Mouse (Mus musculus) mesoderm, embryonic 11.5 days (tissue): ENCODE data around the gene H2-T24.
"Not testable (repeated sequence)": the region's sequence is repeated elsewhere in the genome, so short reads cannot be mapped to it uniquely, and the experiment has no call there.

ENCODE experiments used
- DNase-seq: peaks from one replicate; pipeline ENCODE4 v3.0.0-alpha.2; 2012; ENCODE audit warnings: low read depth, low spot score

H2-T24 gene

DNA sequence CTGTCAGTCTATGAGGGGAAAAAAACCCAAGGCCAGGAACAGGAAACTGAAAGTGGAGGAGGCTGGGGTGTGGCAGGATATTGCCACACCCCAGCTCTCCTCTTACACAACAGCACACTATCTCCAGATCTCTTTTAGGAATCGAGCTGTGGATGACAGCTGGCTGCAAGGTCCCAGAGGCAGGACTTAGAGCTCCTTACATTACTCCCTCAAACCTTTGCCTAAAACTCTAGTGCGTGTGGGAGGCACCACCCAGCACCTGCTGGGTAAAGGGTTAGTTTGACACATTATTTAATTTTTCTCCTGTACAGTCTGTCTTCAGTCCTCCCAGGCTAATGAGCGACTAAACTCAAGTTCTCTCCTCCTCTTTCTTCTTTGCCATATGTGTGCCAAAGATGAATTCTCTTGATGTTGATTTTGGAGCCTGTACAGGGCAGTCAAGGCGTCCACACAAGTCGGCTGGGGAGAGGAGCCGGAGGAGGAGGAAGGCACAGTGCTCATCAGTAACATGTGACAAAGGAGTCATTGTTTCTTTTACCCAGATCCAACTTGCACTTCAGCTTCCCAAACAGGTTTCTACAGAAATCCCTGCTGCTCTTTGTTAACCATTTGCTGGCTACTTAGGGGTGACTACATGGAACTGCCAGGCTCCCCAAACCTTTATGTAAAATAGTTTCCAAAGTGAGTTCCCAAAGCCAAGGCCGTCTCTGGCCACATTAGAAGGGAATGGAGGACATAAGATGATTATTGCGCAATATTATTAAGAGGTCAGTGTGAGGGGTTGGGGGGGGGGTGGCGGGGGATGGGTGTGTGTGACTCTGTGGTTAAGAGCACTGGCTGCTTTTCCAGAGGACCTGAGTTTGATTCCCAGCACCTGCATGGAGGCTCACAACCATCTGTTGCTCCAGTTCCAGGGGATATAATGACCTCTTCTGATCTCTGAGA is 3.6 kb upstream of the H2-T24 start:
- no peak for DNase-seq

DNA sequence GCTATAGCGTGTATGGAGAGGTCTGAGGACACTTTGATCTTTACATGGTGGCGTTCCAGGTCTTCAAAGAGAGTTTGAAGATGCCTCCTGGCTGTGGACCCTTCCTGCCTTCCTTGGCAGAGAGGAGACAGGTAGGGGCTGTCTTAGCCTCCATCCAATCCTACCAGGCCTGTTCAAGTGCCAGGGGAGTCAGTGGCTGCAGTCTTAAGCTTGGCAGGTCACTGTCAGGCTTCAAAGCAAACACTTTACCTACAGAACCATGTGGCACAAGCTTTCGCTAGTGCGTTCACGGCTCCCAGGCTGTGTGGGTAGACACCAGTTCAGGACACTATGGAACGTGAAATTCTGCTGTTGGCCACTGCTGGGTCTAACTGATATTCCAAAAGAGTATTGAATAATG is 2.6 kb upstream of the H2-T24 start:
- DNase-seq: no peak

DNA sequence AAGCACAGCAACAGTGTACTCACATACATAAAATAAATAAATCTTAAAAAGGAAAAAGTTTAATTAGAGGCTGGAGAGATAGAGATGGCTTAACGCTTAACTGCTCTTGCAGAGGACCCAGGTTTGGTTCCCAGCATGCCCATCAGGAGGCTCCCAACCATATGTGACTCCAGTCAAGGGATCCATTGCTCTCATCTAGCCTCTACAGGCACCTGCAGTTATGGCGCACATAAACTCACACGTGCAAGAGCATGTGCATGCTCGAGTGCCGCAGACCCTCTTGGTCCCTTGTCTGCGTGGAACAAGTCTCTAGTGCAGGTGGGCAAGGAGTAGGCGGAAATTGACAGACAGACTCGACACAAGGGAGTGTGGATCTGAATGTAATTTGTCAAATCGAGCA is 1.7 kb upstream of the H2-T24 start:
- DNase-seq: no peak

DNA sequence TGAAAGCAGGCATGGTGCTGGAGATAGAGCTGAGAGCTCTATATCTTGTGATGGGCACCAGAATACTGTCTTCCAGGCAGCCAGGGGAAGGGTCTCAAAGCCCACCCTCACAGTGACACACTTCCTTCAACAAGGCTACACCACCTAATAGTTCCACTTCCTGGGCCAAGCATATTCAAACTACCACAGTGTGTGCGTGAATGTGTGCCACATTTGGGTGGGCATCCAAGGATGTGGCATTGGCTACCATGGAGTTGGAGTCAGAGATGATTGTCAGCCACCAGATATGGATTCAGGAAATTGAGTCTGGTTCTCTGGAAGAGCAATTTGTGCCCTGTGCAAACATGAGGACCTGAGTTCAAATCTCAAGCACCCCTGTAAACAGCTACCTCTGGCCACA is 949 bp upstream of the H2-T24 start:
- no peak for DNase-seq

DNA sequence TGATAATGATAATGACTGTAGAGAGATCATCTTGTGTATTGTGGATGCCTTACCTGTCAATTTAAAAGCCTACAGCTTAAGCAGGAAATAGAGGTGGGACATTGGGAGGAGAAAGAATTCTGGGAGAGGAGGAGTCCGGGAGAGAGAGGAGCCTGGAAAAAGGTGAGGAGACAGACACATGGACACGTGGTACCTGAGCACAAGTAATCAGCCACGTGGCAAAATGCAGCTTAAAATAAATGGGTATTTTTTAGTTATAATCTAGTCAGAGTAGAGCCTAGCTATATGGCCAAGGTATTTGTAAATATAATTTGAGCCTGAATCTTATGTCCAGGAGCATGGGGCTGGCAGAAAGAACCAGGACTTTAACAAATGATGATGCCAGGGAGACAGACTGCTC is 841 bp downstream of the H2-T24 start:
- DNase-seq: no peak

DNA sequence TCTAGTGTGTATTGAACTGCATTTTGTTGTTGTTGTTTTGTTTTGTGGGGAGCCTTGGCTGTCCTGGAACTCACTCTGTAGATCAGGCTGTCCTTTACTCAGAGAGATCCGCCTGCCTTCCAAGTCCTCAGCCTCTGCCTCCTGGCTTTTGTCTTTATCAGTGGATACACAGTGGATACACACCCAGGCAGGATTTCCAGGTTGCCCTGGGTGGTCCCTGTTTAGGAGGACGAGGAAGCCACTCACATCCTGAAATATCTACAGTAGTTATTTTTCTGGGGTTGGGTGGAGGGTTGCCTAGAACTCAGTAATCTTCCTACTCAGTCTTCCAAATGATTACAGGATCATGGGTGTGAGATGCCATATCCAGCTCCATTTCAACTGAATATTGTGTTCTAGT is 1.4 kb downstream of the H2-T24 start:
- DNase-seq: no peak

DNA sequence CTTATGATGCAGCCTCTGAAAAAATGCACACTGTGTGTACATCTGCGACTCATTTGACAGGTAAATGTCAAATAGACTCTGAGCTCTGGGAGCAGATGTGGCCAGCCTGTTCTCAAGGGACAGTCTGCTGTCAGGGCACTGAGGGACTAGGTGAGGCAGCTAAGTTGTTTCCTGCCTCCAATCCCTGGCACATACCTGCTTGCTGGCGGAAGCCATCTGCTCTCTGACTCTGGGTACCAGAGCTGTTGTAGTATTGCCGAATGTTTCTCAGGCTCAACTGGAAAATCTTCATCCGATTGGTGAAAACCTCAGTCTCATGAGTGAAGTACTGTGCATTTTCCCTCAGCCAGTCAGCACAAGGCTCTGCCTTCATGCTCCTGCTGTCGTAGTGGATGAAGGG is 3.3 kb downstream of the H2-T24 start:
- DNase-seq: no peak

DNA sequence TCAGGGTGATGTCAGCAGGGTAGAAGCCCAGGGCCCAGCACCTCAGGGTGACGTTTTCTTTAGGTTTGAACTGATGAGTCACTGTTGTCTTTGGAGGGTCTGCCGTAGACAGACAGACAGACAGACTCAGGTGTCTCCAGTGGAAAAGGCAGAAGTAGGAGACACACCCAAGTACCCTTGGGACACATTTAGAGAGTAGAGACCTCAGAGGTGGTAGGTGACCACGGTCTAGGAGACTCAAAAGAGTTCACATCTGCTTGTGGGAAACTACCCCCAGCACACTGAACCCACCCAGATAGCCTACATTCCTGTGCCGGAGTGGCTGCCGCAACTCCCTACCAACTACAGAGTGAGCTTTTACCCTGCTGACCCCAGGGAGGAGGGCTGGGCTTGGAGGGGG is 5.4 kb downstream of the H2-T24 start:
- no peak for DNase-seq

DNA sequence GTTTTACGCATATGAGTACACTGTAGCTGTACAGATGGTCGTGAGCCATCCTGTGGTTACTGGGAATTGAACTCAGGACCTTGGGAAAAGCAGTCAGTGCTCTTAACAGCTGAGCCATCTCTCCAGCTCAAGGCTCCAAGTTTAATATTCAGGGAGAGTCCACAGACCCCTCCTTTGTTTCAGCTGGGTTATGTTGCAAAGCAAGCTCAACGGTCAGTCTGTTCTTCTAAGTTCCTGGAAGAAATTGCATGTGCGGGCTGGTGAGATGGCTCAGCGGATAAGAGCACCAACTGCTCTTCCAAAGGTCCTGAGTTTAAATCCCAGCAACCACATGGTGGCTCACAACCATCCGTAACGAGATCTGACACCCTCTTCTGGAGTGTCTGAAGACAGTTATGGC is 16.0 kb downstream of the H2-T24 start:
- not testable (repeated sequence) for DNase-seq

DNA sequence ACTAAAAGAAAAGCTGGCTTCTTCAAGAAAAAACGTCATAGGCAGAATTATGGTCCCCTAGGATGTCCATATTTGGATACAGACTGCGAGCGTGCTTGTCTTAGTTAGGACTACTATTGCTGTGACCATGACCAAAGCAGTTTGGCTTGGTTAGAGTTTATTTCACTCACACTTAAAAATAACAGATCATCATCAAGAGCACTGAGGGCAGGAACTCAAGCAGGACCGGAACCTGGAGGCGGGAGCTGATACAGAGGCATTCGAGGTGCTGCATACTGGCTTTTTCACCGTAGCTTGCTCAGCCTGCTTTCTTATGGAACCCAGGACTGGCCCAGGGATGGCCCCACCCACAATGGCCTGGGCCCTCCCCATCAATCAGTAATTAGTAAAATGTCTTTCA is 17.0 kb downstream of the H2-T24 start:
- no peak for DNase-seq

DNA sequence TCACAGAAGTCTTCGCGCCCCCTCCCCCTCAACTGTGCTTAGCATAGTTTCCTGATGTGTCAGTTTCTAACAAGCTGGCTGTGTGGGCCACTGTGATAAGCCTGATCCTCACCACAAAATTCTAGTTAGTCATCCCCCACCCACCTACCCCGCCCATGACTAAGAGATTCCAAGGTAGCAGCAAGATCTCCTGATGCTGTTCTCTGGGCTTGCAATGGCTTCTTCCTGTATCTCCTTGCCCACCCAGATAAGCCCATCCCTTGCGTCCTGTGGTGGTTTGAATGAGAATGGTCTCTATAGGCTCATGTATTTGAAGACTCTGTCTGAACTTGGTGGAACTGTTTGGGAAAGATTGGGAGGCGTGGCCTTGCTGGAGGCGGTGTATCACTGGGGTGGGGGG is 18.4 kb downstream of the H2-T24 start:
- DNase-seq: no peak

DNA sequence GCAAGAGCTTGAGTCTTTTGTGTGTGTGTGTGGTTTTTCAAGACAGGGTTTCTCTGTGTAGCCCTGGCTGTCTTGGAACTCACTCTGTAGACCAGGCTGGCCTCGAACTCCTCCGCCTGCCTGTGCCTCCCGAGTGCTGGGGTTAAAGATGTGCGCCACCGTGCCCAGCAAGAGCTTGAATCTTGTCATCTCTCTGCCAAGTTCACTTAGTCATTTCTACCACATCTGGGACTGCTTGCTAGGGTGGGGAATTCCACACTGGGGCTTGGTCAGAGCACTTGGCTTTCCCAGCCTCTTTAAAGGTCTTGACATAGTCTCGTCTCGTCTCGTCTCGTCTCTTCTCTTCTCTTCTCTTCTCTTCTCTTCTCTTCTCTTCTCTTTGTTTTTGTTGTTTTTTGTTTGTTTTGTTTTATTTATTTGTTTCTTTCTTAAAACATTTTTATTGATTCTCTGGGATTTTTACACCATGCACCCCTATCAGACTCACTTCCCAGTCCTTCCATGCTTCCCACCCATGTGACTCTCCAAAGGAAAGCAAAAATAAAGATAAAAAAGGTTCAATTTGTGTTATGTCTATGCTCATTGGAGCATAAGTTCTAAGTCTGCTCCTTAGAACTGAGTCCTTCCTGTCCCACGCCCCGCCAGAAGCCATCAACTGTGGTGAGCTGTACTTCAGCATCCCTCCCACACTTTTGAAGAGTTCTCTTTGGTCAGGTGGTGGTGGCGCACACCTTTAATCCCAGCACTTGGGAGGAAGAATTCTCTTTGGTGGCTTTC is 19.1 kb downstream of the H2-T24 start:
- no peak for DNase-seq

DNA sequence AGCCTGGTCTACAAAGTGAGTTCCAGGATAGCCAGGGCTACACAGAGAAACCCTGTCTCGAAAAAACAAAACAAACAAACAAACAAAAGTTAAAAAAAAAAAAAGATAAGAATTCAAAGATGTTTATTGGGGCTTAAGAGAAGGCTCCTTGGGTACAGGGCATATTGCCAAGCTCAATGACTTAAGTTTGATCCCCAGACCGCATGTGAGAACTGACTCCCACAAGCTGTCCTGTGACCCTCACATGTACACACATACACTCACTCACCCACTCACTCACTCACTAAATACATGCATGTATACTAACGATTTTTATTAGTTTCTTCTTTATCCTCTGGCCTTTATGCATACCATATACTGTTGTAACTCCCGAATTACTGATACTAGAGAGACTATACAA is 20.0 kb downstream of the H2-T24 start:
- DNase-seq: no peak

DNA sequence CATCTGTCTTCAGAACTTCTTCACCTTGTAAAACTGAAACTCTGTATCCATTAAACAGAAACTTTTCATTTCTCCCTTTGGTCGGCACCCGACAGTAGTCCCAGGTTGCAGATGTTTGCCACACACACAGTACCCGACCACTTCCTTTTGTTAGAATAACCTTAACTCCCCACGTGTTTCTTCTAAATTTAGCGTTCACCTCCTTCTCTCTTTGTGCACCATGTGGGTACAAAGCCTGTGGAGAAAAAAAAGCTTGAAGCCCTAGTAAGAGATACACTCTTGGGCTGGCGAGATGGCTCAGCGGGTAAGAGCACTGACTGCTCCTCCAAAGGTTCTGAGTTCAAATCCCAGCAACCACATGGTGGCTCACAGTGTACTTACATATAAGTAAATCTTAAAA is 21.0 kb downstream of the H2-T24 start:
- DNase-seq: no peak

DNA sequence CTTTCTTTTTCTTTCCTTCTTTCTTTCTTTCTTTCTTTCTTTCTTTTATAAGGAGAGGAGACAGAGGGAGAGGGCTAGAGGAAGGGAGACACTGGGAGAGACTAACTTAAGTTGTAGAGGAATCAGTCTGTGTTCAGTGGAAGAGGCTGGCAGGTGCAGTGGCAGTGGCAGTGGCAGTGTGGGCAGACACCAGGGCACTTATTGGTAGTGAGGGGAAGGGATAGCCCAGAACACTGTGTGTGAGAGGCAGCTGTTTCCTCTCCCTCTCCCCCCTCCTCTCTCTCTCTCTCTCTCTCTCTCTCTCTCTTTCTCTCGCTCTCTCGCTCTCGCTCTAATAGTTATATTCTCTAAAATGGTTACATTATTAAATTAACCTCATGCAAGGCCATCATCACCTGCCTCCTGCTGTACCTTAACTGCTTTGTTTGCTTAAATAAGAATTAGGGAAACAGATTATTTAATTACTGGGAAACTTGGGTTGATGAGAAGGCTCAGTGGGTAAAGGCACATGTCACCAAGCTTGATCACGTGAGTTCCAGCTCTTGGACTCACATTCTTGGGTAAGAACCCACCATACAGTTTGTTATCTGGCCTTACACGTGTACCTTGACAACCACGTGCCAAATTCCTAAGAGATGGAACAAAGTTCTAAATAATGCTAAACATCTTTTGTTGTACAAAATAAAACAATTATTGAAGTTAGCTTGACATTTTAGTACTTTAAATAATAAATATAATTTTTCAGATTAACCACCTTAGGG is 21.6 kb downstream of the H2-T24 start:
- no peak for DNase-seq

DNA sequence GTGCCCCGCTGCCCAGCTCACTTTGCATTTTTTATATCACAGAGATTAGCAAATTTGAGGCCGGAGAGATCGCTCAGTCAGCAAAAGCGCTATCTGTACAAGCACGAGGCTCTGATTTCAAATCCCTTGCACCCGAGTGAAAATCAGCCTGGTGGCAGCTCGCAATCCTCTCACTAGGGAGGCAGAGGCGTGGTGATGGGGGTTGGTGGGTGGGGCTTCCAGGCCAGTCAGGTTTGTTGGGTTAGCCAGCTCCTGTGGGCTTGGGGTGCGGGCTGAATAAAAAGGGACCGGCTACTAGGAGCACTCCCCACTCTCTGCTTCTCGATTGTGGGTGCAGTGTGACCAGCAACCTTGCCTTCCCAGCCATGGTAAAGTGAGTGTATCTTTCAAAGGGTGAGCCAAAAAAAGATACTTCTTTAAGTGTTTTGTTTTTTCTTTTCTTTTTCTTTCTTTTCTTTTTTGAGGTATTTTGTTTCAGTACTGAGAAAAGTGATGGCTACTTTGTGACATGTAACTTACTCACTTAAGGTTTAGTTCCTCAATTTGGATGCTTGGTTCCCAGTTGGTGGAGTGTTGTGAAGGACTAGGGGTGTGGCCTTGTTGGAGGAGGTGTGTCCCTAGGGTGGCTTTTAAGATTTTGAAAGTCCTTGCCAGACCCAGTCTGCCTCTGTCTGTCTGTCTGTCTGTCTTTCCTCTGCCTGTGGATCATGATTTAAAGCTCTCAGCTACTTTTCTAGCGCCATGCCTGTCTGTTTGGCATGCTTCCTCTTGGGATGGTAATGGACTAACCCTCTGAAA is 22.4 kb downstream of the H2-T24 start:
- DNase-seq: no peak

DNA sequence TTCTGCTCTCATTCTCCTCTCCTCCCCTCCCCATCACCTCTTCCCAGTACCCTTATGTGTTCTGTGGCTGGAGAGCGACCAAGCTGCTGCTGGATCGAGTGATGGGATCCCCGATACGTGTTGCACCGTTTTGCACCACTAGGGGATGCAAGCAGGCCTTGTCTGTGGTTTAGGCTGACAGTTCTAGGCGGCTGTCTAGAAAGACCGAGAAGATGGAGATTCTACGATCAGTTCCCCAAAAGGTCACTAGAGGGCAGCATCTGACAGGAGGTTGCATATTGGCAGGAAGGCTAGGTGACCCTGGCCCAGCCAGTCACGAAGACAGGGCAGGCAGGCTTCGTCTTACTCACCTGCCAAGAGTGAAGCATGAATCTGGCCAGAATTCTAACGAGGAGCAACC is 23.4 kb downstream of the H2-T24 start:
- DNase-seq: peak; percentile 96

DNA sequence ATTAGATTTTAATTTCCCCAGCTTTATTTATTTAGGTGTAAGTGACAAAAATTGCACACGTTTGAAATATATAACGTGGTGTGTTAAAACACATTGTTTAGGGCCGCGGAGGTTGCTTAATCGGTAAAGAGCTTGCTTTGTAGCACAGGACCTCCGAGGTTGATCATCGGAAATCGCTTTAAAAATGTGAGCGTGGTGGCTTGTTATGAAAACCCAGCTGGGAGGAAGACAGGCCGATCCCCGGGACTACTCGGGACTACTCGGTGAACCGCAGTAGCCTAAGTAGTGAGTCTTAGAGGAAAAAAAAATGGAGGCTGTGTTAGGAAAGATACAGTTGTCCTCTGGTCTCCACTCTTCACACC is 25.5 kb downstream of the H2-T24 start:
- no peak for DNase-seq

DNA sequence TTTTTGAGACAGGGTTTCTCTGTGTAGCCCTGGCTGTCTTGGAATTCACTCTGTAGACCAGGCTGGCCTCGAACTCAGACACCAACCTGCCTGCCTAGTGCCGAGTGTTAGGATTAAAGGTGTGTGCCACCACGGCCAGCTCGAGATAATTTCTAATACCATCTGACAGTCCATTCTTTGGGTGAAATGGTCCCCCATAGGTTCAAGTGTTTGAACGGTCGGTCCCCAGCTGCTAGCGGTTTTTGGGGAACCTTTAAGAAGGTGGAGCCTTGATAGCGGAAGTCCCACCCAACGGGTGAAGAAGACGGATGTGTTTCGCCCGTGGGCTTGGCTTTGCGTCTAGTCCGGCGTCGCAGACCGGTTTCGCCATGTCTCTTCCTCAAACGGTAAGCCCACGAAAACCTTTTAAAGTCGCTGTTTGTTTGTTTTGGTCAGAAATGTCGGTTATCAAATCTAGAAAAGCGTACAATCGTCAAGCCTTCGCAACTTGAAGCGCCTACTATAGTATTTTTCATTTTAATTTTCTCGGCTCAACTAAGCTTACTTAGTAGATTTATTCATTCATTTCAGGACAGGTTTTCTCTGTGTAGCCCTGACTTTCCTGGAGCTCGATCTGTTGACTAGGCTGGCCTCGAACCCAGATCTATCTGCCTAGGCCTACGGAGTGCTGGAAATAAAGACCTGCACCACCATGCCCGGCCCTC is 26.0 kb downstream of the H2-T24 start:
- peak; percentile 87 for DNase-seq

DNA sequence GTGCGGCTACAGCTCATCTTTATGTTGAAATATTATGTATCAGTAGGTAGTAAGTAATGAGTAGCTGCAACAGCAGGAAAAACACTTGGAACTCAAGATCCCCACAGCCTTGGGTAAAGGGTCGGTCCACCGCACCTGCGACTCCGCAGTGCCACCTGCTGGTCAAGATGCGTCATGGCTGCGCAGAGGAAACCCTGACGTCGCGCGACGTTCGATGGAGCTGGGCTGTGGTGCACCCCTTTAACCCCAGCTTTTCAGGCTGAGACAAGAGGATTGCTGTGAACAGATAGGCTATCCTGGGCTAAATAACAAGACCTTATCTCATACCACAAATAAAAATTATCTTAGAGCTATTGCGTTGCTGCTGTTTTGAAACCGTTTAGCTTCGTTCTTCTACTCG is 26.7 kb downstream of the H2-T24 start:
- peak; percentile 91 for DNase-seq

DNA sequence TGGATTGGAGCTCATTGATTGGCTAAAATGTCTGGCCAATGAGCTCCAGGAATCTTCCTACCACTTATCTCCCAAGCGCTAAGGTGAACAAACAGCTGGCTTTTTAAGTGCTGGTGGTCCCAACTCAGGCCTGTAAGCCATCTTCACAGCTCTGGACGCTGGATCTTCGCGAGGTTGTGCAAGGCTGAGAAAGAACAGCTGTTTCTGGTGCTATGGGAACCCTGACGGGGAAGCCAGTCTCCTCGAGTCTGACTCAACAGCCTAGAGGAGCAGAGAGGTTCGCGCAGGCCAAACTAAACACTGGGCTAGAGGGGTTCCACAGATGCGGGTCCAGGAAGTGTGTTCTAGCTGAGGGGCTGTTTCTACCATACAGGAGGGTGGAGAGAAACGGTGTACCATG is 28.6 kb downstream of the H2-T24 start:
- no peak for DNase-seq
